Mouse (Mus musculus) myocyte (in vitro differentiated cells): Measurements from ENCODE around the gene Syt12. TPM values are rescaled to one million over a fixed set of nuclear protein-coding genes. Genes with fewer than 3 reads are reported as not detected.

Source experiments
- H3K27me3 ChIP-seq: one replicate; pipeline ENCODE4 v1.6.1; 2011; ENCODE audit not compliant: control insufficient read depth, insufficient read depth, insufficient read length
- H3K36me3 ChIP-seq: one replicate; pipeline ENCODE4 v1.6.1; 2011; ENCODE audit not compliant: control insufficient read depth, insufficient read depth
- H3K4me2 ChIP-seq: one replicate; pipeline ENCODE4 v1.6.1; 2011; ENCODE audit warnings: low read depth, control low read depth
- H3K4me3 ChIP-seq: one replicate; pipeline ENCODE4 v1.5.1; 2011; ENCODE audit warnings: mild to moderate bottlenecking, control low read depth, moderate library complexity
- H3K79me2 ChIP-seq: one replicate; pipeline ENCODE4 v1.6.1; 2011; ENCODE audit not compliant: control insufficient read depth, insufficient read depth
- H3ac ChIP-seq: one replicate; pipeline ENCODE4 v1.6.1; 2011; ENCODE audit not compliant: control insufficient read depth, insufficient read length
- CEBPB ChIP-seq: IDR thresholded peaks from 2 replicates; pipeline ENCODE4 v1.6.1; 2011; ENCODE audit warnings: mild to moderate bottlenecking, moderate library complexity; ENCODE audit not compliant: poor library complexity, insufficient read depth, severe bottlenecking
- E2F4 ChIP-seq: IDR thresholded peaks from one replicate; pipeline ENCODE4 v1.6.1; 2011; ENCODE audit warnings: mild to moderate bottlenecking, control low read depth, moderate library complexity; ENCODE audit not compliant: insufficient read depth
- MAX ChIP-seq: IDR thresholded peaks from one replicate; pipeline ENCODE4 v1.6.1; 2011; ENCODE audit warnings: low read depth, mild to moderate bottlenecking, control low read depth
- MYOD1 ChIP-seq, 3 experiments: IDR thresholded peaks; one replicate each; pipeline ENCODE4 v1.6.1; 2011; ENCODE audit warnings: control low read depth in 2 of 3, low read depth in 2 of 3, mild to moderate bottlenecking in 2 of 3, moderate library complexity in 1 of 3; ENCODE audit not compliant: insufficient read length in 2 of 3, control insufficient read depth in 1 of 3
- MYOG ChIP-seq, 3 experiments: IDR thresholded peaks; one replicate each; pipeline ENCODE4 v1.6.1; 2011; ENCODE audit warnings: control low read depth in 2 of 3, low read depth in 2 of 3, mild to moderate bottlenecking in 2 of 3; ENCODE audit not compliant: insufficient read length in 2 of 3, control insufficient read depth in 1 of 3, insufficient read depth in 1 of 3
- POLR2A ChIP-seq: IDR thresholded peaks from one replicate; pipeline ENCODE4 v1.6.1; 2011; ENCODE audit warnings: low read depth, mild to moderate bottlenecking, control low read depth, moderate library complexity; ENCODE audit not compliant: insufficient read length
- POLR2AphosphoS2 ChIP-seq: IDR thresholded peaks from one replicate; pipeline ENCODE4 v1.6.1; 2011; ENCODE audit warnings: low read depth, control low read depth; ENCODE audit not compliant: insufficient read length
- REST ChIP-seq: IDR thresholded peaks from one replicate; pipeline ENCODE4 v1.6.1; 2011; ENCODE audit warnings: mild to moderate bottlenecking, control low read depth, moderate library complexity; ENCODE audit not compliant: insufficient read depth, insufficient read length
- SRF ChIP-seq: IDR thresholded peaks from one replicate; pipeline ENCODE4 v1.6.1; 2011; ENCODE audit warnings: low read depth; ENCODE audit not compliant: control insufficient read depth, insufficient read length
- TCF12 ChIP-seq: IDR thresholded peaks from one replicate; pipeline ENCODE4 v1.6.1; 2011; ENCODE audit warnings: mild to moderate bottlenecking, control low read depth; ENCODE audit not compliant: poor library complexity, insufficient read depth, severe bottlenecking
- TCF3 ChIP-seq: IDR thresholded peaks from one replicate; pipeline ENCODE4 v1.6.1; 2011; ENCODE audit warnings: low read depth, control low read depth; ENCODE audit not compliant: insufficient read length
- USF1 ChIP-seq: IDR thresholded peaks from one replicate; pipeline ENCODE4 v1.6.1; 2011; ENCODE audit warnings: low read depth, mild to moderate bottlenecking, control low read depth, moderate library complexity
- polyA plus RNA-seq: library from polyadenylated mRNA; unstranded; fragments of >200 nt; fragmentation: generic; extraction: Trizol; gene quantifications from one replicate; pipeline ENCODE4 v1.2.1, GENCODE M21; 2012; ENCODE audit warnings: missing spikeins

Syt12 gene
- polyA plus RNA-seq, 1 experiment: 22.3 TPM

DNA sequence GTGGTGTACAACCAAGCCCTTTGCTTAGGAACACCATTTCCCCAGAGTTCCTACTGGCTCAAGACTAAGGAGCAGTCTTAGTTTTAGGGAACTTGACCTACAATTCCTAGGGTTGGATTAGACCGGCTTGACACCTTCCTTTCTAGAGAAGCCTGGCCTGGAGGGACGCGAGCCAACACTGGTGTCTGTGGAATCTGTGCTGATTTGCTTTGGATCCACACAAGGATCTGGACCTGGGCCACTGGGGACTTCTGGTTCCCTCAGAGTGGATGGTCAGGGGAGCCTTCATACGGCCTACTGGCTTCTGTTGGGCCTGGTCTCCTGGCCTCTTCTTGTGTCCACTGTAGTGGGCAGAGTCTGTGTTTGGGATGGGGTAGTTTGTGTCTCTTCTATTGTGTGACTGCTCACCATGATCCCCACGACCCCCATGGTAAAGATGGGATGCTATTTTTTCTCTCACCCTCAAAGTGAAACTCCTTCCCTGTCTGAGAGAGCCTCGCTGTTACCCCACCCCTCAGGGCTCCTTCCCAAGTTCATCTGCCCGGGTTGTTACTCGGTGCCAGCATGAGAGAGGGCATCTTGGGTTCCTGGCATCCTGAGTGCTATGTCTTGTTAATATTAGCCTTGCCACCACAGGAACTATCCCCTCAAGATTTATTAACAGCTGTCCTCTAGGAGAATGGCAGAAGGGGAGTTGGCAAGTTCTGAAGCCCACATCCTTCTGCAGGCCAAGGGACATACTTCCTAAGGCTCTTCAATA, 30.4 kb downstream of the Syt12 start:
- H3K4me3 ChIP-seq: no peak overlapping the region
- no peak overlapping the region for H3ac ChIP-seq
- no peak overlapping the region for H3K4me2 ChIP-seq
- peaks cover 8% of the 10 kb centered on the region for H3K36me3 ChIP-seq
- no peaks in the 10 kb centered on the region for H3K79me2 ChIP-seq
- H3K27me3 ChIP-seq: no peaks in the 10 kb centered on the region
- TF ChIP-seq USF1 (no peak), E2F4 (no peak), TCF3 (no peak), TCF12 (no peak)

- H3K27me3 ChIP-seq: no peaks in the 10 kb centered on the region
- TF ChIP-seq USF1 (no peak), MYOG (IDR thresholded peaks at IDR 0.05; ENCODE audit: control insufficient read depth in 1 of 3, insufficient read depth in 1 of 3, insufficient read length in 2 of 3, low read depth in 2 of 3) (no peak), TCF3 (no peak), MAX (no peak), MYOD1 (IDR thresholded peaks at IDR 0.05; ENCODE audit: control insufficient read depth in 1 of 3, insufficient read length in 2 of 3, low read depth in 2 of 3) (no peak), REST (no peak), SRF (no peak), E2F4 (no peak), POLR2A (no peak)
- H3K36me3 ChIP-seq: peaks cover 4% of the 10 kb centered on the region
- peaks cover 5% of the 10 kb centered on the region for H3K79me2 ChIP-seq
- no peak overlapping the region for H3ac ChIP-seq
- H3K4me3 ChIP-seq: peak overlapping the region; percentile 77
- H3K4me2 ChIP-seq: peak overlapping the region; percentile 93
Observed at GRCm38 (mm10) chr19:4442408-4442807, 34.8 kb downstream of the Syt12 start.

- Histone ChIP-seq H3K36me3 (peaks cover 3% of the 10 kb centered on the region), H3K4me3 (peak overlapping the region; percentile 77), H3ac (no peak overlapping the region), H3K4me2 (peak overlapping the region; percentile 93), H3K79me2 (peaks cover 11% of the 10 kb centered on the region), H3K27me3 (no peaks in the 10 kb centered on the region)
- peak in 2 of 3 experiments; percentile 7 to 65 for TF ChIP-seq MYOD1 (IDR thresholded peaks at IDR 0.05; ENCODE audit: control insufficient read depth in 1 of 3, insufficient read length in 2 of 3, low read depth in 2 of 3)
- TF ChIP-seq POLR2A: peak; percentile 9
- TF ChIP-seq MYOG (IDR thresholded peaks at IDR 0.05; ENCODE audit: control insufficient read depth in 1 of 3, insufficient read depth in 1 of 3, insufficient read length in 2 of 3, low read depth in 2 of 3): peak in 1 of 3 experiments; percentile 32
- TF ChIP-seq SRF: no peak
- TF ChIP-seq USF1: peak; percentile 71
Observed at GRCm38 (mm10) chr19:4441621-4442161, 35.6 kb downstream of the Syt12 start.

- peak overlapping the region; percentile 77 for H3K4me3 ChIP-seq
- peaks cover 11% of the 10 kb centered on the region for H3K79me2 ChIP-seq
- TF ChIP-seq MYOD1 (IDR thresholded peaks at IDR 0.05; ENCODE audit: control insufficient read depth in 1 of 3, insufficient read length in 2 of 3, low read depth in 2 of 3): peak; percentile 79 to 99 (median 94)
- TF ChIP-seq MYOG (IDR thresholded peaks at IDR 0.05; ENCODE audit: control insufficient read depth in 1 of 3, insufficient read depth in 1 of 3, insufficient read length in 2 of 3, low read depth in 2 of 3): peak in 2 of 3 experiments; percentile 76 to 93
- peak; percentile 50 for TF ChIP-seq TCF12
- no peak for TF ChIP-seq E2F4
- no peak for TF ChIP-seq REST
- TF ChIP-seq POLR2A: no peak
- TF ChIP-seq TCF3: peak; percentile 60
- H3K36me3 ChIP-seq: no peaks in the 10 kb centered on the region
- no peaks in the 10 kb centered on the region for H3K27me3 ChIP-seq
- H3K4me2 ChIP-seq: peak overlapping the region; percentile 93
- no peak overlapping the region for H3ac ChIP-seq
Observed at GRCm38 (mm10) chr19:4441090-4441591, 36.1 kb downstream of the Syt12 start.

DNA sequence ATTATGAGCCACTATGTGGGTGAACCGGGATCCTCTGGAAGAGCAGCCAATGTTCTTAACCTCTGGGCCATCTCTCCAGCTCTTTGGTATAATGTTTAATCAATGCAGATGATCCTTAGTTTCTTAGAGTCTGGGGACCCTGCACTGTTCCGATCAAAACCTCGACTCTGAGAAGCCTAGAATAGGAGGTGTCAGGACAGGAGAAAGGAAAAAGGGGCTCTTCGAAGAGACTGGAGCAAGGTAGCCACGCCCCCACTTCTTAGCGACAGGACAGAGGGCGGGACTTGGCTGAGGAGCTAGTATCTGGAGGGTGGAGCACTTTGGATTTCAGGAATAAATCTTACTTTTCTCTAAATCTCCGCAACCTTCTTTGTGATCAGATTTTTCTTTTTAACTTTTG, 37.0 kb downstream of the Syt12 start:
- Histone ChIP-seq H3K4me3 (peak overlapping the region; percentile 77), H3ac (no peak overlapping the region), H3K4me2 (peak overlapping the region; percentile 93), H3K79me2 (peaks cover 16% of the 10 kb centered on the region), H3K36me3 (no peaks in the 10 kb centered on the region), H3K27me3 (no peaks in the 10 kb centered on the region)
- no peak for TF ChIP-seq CEBPB
- TF ChIP-seq SRF: no peak
- no peak for TF ChIP-seq MYOD1 (IDR thresholded peaks at IDR 0.05; ENCODE audit: control insufficient read depth in 1 of 3, insufficient read length in 2 of 3, low read depth in 2 of 3)
- no peak for TF ChIP-seq REST
- TF ChIP-seq MAX: no peak
- no peak for TF ChIP-seq POLR2A
- TF ChIP-seq TCF12: no peak
- TF ChIP-seq E2F4: no peak
- TF ChIP-seq POLR2AphosphoS2: no peak
- TF ChIP-seq USF1: no peak
- no peak for TF ChIP-seq MYOG (IDR thresholded peaks at IDR 0.05; ENCODE audit: control insufficient read depth in 1 of 3, insufficient read depth in 1 of 3, insufficient read length in 2 of 3, low read depth in 2 of 3)
- TF ChIP-seq TCF3: no peak
